ENCODE assay signal across 9 mouse cellular contexts in the genomic region with DNA sequence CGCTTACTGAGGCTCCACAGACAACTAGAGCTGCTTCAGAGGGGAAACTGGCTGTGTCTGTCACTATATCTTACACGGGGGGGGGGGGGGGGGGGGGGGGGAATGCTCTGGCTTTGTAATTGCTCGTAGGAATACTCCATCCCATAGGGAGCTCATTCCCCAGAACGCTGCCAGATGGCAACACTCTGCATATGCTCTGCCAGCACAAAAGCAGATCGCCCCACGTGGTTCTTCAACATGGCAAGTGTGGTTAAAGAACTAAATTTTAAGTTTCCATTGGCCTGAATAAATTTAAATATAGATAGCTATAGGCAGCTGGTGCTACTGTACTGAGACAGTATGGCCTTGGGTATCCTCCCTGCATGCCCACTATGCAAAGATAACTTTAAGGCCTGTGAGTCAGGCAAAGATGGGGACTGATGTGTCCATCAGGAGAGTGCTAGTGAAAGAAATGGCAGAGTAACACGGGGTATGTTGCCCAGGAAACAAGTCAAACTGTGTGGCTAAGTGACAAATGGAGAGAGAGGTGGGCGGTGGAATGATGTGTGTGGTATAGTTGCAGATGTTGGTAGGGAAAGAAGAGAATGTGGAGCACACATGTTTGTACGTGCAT. TPM values are rescaled to one million over a fixed set of nuclear protein-coding genes. Genes with fewer than 3 reads are reported as not detected.
DNase-seq lines count a peak whose midpoint lies in the region.
"Had no signal": no experiment of that assay in that cellular context is flagged by ENCODE, and none has a peak within 500 bp of the region (broad histone marks: within the 10 kb centered on the region; RNA-seq: fewer than 3 reads in every experiment).

No protein-coding gene starts in this region.

- DNase-seq in cerebellum, postnatal 10 days, result peak; percentile 68 to 72
- no peak for DNase-seq in cerebellum, adult 8-10 months
- peak; percentile 50 for DNase-seq in NIH3T3 (ENCODE audit: low read depth)
- DNase-seq in frontal cortex, postnatal 25 days (ENCODE audit: low spot score in 2 of 2), result peak; percentile 28 to 39
- peak; percentile 74 to 89 for DNase-seq in left cerebral cortex, postnatal 14 days (ENCODE audit: low spot score in 2 of 2)
- DNase-seq in urinary bladder, adult 2 months (ENCODE audit: low spot score), result no peak
- DNase-seq in spleen, adult 18-20 months, result no peak
- DNase-seq in adrenal gland, adult 2 months, result no peak
- DNase-seq: kidney, postnatal 25 days had no signal

- intact Hi-C loops in left cerebral cortex, postnatal 14 days (cut with DNase I), result loop anchor here (5.0 kb wide), 1 partner anchor 49 kb away; the partner anchor contains the start of gene Det1

RNA-seq across cellular contexts. Expression of gene Mrpl46, which starts 14.6 kb away (rescaled TPM):
- 10 to 100 TPM; 27.2 to 32.0 TPM for total RNA-seq in left cerebral cortex, postnatal 14 days (2021)
- 22.1 and 24.5 TPM in 2 replicates for polyA plus RNA-seq in urinary bladder, adult 2 months (2012; rRNA removed)
- 10 to 100 TPM; 39.3 to 52.6 TPM for total RNA-seq in adrenal gland, adult 2 months (2021)
- polyA plus RNA-seq in adrenal gland, adult 2 months (2012; rRNA removed), result 11.6 and 13.5 TPM in 2 replicates

RNA-seq across cellular contexts. Expression of gene Mrps11, which starts 15.0 kb away (rescaled TPM):
- total RNA-seq in left cerebral cortex, postnatal 14 days (2021), result 10 to 100 TPM; 39.3 to 39.9 TPM
- 38.0 and 49.6 TPM in 2 replicates for polyA plus RNA-seq in urinary bladder, adult 2 months (2012; rRNA removed)
- 100 to 1,000 TPM in 1 of 2 experiments, 10 to 100 TPM in 1; 84.2 to 116 TPM for total RNA-seq in adrenal gland, adult 2 months (2021)
- polyA plus RNA-seq in adrenal gland, adult 2 months (2012; rRNA removed), result 69.0 and 77.7 TPM in 2 replicates

RNA-seq across cellular contexts. Expression of gene Det1, which starts 49.1 kb away (rescaled TPM):
- 1 to 10 TPM; 4.8 to 5.7 TPM for total RNA-seq in left cerebral cortex, postnatal 14 days (2021)
- 11.0 and 11.7 TPM in 2 replicates for polyA plus RNA-seq in urinary bladder, adult 2 months (2012; rRNA removed)
- 10 to 100 TPM; 13.0 to 13.3 TPM for total RNA-seq in adrenal gland, adult 2 months (2021)
- 14.0 and 14.4 TPM in 2 replicates for polyA plus RNA-seq in adrenal gland, adult 2 months (2012; rRNA removed)

Comparison
In these comparisons a context has a peak if more than half of its experiments do, and no peak if none do; other contexts are left out.
1. DNase-seq: peak in cerebellum, postnatal 10 days (2 of 2), NIH3T3 (single experiment), frontal cortex, postnatal 25 days (2 of 2) and left cerebral cortex, postnatal 14 days (2 of 2); none in cerebellum, adult 8-10 months (single experiment), urinary bladder, adult 2 months (single experiment), spleen, adult 18-20 months (0 of 2) and adrenal gland, adult 2 months (single experiment).